Comparison of ENCODE assay signal across 18 mouse cellular contexts in genomic region chr6:137744700-137745099, GRCm38 (mm10).
"Had no signal": no experiment of that assay in that cellular context is flagged by ENCODE, and none has a peak within 500 bp of the region (broad histone marks: within the 10 kb centered on the region; RNA-seq: fewer than 3 reads in every experiment).

No protein-coding gene starts in this region.

- H3K9ac ChIP-seq: liver, embryonic 14.5 days; midbrain, embryonic 12.5 days; neural tube, embryonic 13.5 days had no signal

- ATAC-seq: hindbrain, embryonic 16.5 days; inflammation-experienced regulatory T-cells, adult 6 months; midbrain, embryonic 16.5 days had no signal

- H3K9me3 ChIP-seq: midbrain, embryonic 12.5 days; neural tube, embryonic 13.5 days had no signal

- H3K4me2 ChIP-seq: midbrain, embryonic 12.5 days; neural tube, embryonic 13.5 days had no signal

- DNase-seq: kidney, adult 18-20 months; kidney, postnatal 25 days; layer of hippocampus, postnatal 36 days; lung, adult 2 months; lung, postnatal 14 days; lung, postnatal 4 days; retina, postnatal 1 day; right cerebral cortex, postnatal 25 days; thymus, adult 18-20 months; thymus, postnatal 4 days had no signal

- H3K27ac ChIP-seq: left cerebral cortex, adult 2 months; liver, embryonic 14.5 days; midbrain, embryonic 12.5 days; neural tube, embryonic 13.5 days had no signal

- H3K4me1 ChIP-seq: midbrain, embryonic 12.5 days; neural tube, embryonic 13.5 days had no signal

- H3K27me3 ChIP-seq: midbrain, embryonic 12.5 days; neural tube, embryonic 13.5 days had no signal

- H3K4me3 ChIP-seq: left cerebral cortex, adult 2 months; midbrain, embryonic 12.5 days; myocyte; neural tube, embryonic 13.5 days had no signal
